Mouse (Mus musculus) erythroblast, embryonic 14.5 days (primary cell): ENCODE measurements around the gene Gng2.

ENCODE experiments used
- GATA1 ChIP-seq: IDR thresholded peaks from 2 replicates; pipeline ENCODE4 v1.6.1; 2012; ENCODE audit warnings: low read length, inconsistent platforms, mixed read lengths
- TAL1 ChIP-seq: IDR thresholded peaks from 3 replicates; pipeline ENCODE4 v1.6.1; 2012; ENCODE audit warnings: low read length, inconsistent platforms, mixed read lengths

DNA sequence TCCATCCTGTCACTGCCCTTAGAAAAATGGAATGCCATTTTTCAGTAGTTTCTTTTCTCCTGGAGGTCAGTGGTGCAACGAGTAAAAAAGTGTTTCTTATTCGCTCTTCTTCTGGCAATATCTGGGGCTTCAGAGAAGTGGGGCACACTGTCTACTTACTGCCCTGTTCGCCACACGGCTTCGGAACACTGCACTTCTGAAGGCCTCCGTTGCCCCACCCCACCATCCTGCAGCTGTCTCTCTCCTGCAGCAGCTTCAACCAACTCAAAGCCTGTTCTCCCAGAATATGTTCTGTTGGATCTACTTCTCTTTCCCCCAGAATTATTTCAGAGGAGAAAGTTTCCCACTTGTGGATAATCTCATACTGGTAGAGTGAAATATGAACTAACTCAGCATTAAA, 52.3 kb downstream of the Gng2 start:
- no peak for TF ChIP-seq TAL1
- no peak for TF ChIP-seq GATA1
